Mouse (Mus musculus): Measurements from ENCODE around the gene Syn3.

The Syn3 gene

DNA sequence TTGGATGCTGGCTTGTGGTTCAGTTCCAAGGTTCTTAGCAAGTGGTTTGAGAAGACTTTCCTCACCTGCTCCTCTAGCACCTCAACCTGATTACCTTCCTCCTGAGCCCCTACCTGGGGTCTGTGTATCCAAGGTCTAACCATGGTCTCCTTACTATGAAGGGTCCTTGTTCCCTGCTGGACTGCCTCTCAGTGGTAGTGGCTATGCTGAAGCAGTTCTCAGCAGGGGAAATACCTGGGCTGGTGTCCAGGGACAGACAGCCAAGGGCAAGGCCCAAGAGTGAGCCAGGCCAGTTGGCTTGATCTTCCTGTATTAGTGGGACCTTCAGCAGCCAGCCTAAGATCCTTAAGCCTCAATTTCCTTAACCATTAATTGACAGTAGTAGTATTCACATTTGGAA lies 294.8 kb downstream of the Syn3 start:
- no peak for DNase-seq (ENCODE audit: low read depth)

DNA sequence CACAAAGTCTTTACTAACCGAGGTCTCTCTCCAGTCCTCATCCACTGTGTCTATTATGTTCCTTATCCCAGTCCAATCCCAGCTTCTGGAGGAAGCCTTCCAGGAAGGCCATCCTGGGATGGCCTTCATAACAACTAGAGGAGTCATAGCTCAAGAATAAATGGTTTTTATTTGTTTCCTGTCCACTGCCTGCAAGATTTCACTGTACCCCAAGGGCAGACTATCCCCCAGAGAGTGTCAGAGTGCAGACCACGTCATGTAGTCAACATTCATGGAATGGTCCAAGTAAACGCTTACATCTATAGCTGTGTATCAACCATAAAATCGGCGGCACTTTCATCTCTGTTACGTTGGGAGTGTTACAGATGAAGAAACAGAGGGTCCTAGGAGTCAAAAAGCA lies 295.5 kb downstream of the Syn3 start:
- DNase-seq (ENCODE audit: low read depth): no peak

- no peak for DNase-seq (ENCODE audit: low read depth)
These were observed 296.9 kb downstream of the Syn3 start for GRCm38 (mm10) chr10:86201826-86202225.

DNA sequence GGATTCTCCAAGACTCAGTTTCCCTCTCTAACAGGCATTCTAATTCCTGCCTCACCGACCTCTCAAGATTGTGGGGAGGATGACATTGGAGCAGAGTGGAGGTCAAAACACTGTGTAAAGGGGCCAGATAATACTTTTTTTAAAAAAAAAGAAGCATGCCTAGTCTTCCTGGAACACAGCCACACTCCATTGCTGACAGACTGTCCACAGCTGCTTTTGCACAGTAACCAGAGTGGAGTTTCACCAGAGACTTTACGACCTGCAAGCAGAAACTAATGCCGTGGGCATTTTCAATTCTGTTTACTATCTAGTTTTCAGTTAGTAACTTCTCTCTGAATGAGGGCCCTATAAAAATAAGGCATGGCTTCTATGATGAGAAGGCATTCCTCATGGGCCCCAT lies 297.7 kb downstream of the Syn3 start:
- DNase-seq (ENCODE audit: low read depth): no peak

- DNase-seq (ENCODE audit: low read depth): no peak
These were observed 302.2 kb downstream of the Syn3 start for GRCm38 (mm10) chr10:86196414-86197025.

DNA sequence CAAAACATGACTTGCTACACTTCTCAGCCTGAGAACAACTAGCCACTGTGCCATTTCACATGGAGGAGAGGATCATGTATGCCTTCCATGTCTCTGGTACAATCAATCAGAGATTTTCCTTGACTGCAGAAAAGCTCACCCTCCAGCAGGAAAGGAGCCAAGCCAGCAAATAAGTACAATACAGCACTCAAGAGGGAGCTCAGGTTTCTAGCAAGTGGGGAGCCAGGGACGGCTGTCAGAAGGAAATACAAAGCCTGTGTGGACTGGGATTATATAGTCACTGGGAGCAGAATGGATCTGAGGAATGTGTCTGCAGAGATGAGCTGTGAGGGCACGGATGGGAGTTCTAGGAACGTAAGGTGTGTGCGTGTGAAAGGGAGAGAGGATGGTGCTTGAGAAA lies 304.0 kb downstream of the Syn3 start:
- no peak for DNase-seq (ENCODE audit: low read depth)

DNA sequence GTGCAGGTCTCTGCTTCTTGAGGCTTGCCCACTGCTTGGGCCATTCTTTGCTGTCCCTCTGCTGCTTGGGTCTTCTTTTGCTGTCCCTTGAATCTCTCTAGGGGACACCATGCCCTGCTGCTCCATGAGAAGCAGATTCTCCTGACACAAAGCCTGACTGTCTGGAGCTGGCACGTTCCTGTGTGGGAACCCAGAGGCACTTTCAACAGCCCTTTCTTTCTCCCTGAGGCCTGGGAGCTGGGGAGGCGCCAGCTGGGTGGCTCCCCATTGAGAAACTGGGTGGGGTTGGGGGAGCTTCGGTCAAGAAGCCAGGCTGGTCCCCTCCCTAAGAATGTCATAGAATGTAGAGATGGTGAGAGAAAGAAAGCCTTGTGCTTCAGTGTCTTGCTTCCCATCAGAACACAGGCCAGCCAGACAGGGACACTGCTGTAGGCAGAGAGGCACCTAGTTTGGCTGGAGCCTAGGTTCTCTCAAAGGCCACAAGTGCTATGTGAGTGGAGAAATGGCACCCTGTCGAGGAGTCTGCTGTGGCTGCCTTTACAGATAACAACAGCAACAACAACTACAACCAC lies 304.7 kb downstream of the Syn3 start:
- DNase-seq (ENCODE audit: low read depth): no peak

DNA sequence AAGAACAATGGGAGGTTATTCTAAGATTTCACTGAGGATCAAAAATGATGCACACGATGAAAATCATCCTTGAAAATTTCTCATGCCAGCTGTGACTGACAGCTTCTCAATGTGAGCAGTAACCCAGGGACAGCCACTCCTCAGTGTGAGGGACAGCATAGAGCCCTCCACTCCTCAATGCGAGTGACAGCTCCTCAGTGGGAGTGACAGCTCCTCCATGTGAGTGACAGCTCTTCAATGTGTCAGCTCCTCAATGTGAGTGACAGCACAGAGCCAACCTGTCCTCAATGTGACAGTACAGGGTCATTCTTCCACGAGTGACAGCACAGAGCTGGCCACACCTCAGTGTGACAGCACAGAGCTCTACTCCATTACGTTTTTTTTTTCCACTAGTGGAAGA lies 310.1 kb downstream of the Syn3 start:
- no peak for DNase-seq (ENCODE audit: low read depth)

DNA sequence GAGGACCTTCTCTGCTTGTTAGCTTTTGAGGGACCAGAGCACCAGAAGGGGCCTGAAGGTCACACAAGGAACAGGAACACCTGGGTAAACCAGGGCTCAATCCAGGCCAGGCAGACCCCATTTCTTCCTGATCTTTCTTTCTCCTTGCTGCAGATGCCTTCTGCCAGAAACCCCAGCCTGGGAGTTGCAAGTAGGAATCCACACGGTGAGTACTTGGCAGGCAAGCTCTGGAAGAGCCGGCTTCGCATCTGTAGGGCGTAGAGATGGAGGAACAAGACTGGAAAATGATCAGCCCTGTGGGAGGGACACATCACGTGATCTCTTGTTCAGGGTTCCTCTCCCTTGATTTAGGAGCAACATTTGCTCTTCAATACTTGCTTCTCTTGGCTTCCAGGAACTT lies 310.8 kb downstream of the Syn3 start:
- DNase-seq (ENCODE audit: low read depth): no peak

DNA sequence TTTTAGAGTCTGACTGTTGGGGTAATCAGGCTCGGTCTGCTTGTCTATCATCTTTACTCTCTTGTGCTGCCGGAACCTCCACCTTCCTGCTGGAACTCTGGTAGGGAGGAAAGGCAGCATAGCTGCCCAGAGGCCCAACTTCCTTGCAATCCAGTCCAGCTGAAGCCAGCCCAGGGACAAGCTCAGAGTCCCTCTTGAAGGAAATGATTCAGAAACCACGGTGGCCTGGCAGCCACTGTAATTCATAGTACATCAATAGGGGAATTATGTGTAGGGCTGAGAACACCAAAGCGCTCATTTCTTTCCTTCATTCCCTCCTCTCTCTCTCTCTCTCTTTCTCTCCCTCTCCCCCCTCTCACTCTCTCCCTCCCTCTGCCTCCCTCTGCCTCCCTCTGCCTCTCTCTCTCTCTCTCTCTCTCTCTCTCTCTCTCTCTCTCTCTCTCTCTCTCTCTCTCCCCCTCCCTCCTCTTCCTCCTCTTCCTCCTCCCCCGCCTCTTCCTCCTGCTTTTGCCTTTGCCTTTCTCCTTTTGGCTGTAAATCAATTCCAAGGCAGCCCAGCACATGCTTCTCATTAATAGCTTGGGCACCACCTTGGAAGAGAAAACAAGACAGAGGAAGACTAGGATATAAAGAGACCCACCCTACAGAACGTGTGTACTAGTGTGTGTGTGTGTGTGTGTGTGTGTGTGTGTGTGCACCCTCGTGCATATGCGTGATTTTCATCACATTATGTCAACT lies 315.4 kb downstream of the Syn3 start:
- DNase-seq (ENCODE audit: low read depth): no peak

GRCm38 (mm10) chr10:86182183-86182805 lies 316.4 kb downstream of the Syn3 start:
- peak; percentile 28 for DNase-seq (ENCODE audit: low read depth)

- DNase-seq (ENCODE audit: low read depth): no peak
These were observed 322.3 kb downstream of the Syn3 start for GRCm38 (mm10) chr10:86176411-86176810.

GRCm38 (mm10) chr10:86174017-86174416 lies 324.7 kb downstream of the Syn3 start:
- DNase-seq (ENCODE audit: low read depth): no peak

GRCm38 (mm10) chr10:86173284-86173683 lies 325.4 kb downstream of the Syn3 start:
- DNase-seq (ENCODE audit: low read depth): no peak

- DNase-seq (ENCODE audit: low read depth): no peak
These were observed 327.4 kb downstream of the Syn3 start for GRCm38 (mm10) chr10:86171246-86171645.

DNA sequence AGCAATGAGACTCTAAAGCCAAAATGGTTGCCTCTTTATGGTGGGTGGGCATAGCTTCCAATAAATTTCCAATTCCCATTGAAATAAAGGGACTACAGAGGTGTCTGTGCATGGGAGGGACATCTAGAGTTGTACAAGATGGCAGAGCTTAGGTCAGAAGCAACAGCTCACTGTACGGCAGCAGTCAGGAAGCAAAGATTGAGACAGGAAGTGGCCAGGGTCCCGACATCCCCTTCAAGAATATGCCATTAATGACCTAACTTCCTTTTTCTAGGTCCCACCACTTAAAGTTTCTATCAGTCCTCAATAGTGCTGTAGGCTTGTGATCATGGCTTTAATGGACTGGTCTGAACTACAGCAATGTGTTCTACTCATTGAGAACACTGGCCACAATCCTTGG lies 330.6 kb downstream of the Syn3 start:
- no peak for DNase-seq (ENCODE audit: low read depth)

DNA sequence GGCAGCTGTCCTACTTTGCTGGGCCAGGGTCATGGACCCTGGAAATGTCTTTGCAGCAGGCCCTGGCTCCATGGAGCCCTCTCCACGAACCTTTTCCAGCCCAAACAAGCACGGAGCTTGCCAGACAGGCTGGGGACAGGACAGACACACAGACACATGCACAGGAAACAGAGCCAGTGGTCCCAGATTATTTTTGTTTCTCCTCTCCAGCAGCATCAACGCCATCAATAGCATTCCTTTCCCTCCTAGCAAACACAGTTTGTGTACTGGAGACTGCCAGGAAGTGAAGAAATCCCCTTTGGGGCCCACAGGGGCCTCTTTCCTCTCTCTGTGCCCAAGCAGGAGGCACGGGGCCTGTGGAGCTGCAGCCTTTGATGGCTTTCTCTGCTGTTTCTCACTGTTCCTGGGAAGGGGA lies 331.8 kb downstream of the Syn3 start:
- DNase-seq (ENCODE audit: low read depth): no peak

- no peak for DNase-seq (ENCODE audit: low read depth)
These were observed 334.6 kb downstream of the Syn3 start for GRCm38 (mm10) chr10:86164098-86164497.

GRCm38 (mm10) chr10:86161783-86162271 lies 336.9 kb downstream of the Syn3 start:
- DNase-seq (ENCODE audit: low read depth): no peak

- no peak for DNase-seq (ENCODE audit: low read depth)
These were observed 340.3 kb downstream of the Syn3 start for GRCm38 (mm10) chr10:86158198-86158899.

DNA sequence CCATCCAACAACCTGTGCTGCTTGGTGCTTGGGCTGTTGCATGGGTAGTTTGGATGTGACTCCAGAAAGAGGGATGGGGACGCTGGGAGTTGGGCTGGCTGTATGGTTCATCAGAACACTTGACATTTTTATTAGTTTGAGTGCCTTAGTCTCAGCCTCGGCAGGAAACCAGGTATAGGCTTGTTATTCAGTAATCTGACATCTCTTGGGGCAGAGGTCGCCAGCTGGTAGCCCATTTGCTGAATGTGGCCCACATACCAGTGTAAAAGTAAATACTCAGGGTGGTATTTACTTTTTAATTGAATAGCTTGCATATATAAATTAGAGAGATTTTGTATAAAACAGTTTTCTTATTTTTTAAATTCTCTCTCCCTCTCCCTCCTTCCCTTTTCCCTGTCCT lies 343.4 kb downstream of the Syn3 start:
- DNase-seq (ENCODE audit: low read depth): no peak

GRCm38 (mm10) chr10:86153221-86153620 lies 345.5 kb downstream of the Syn3 start:
- no peak for DNase-seq (ENCODE audit: low read depth)
